Mouse (Mus musculus) testis, adult 2 months (tissue): Measurements from ENCODE around the gene Triobp.

Experiments used
- CTCF ChIP-seq: fragments of 200-500 bp; IDR thresholded peaks from 2 replicates; pipeline ENCODE4 v1.5.1; 2012; ENCODE audit warnings: low read depth, mild to moderate bottlenecking, inconsistent platforms, low read length, moderate library complexity; ENCODE audit not compliant: control insufficient read depth, insufficient read depth, insufficient replicate concordance
- POLR2A ChIP-seq: fragments of 200-500 bp; IDR thresholded peaks from 2 replicates; pipeline ENCODE4 v1.6.1; 2012; ENCODE audit warnings: low read depth, mild to moderate bottlenecking, inconsistent platforms, low read length, moderate library complexity; ENCODE audit not compliant: control insufficient read depth

- TF ChIP-seq CTCF: no peak
- TF ChIP-seq POLR2A: no peak
These were observed 48.1 kb upstream of the Triobp start, which contains the start of gene Gm49510 for GRCm38 (mm10) chr15:78899409-78899739.
